Mouse (Mus musculus) neural tube, embryonic 15.5 days (tissue): ENCODE results near the gene Chrna9. TPM values are rescaled to one million over a fixed set of nuclear protein-coding genes. Genes with fewer than 3 reads are reported as not detected.

Experiments used
- ATAC-seq: fragments of 200-750 bp; cut with Nextera tagmentation; 2 replicates; pipeline ENCODE4 v1.8.0; 2017; ENCODE audit warnings: mild to moderate bottlenecking, moderate TSS enrichment, moderate library complexity; ENCODE audit not compliant: low FRiP score
- H3K27ac ChIP-seq: fragments of 300-500 bp; sonication (generic); replicated peaks from 2 replicates; pipeline ENCODE4 v1.5.1; 2015; ENCODE audit warnings: mild to moderate bottlenecking, inconsistent platforms
- H3K27me3 ChIP-seq: fragments of 300-500 bp; sonication (generic); replicated peaks from 2 replicates; pipeline ENCODE4 v1.6.1; 2015; ENCODE audit warnings: inconsistent platforms
- H3K36me3 ChIP-seq: fragments of 300-500 bp; sonication (generic); 2 replicates; pipeline ENCODE4 v1.6.1; 2015; ENCODE audit warnings: inconsistent platforms
- H3K4me1 ChIP-seq: fragments of 300-500 bp; sonication (generic); 2 replicates; pipeline ENCODE4 v1.6.1; 2015; ENCODE audit warnings: inconsistent platforms
- H3K4me2 ChIP-seq: fragments of 300-500 bp; sonication (generic); 2 replicates; pipeline ENCODE4 v1.6.1; 2015; ENCODE audit warnings: inconsistent platforms, mild to moderate bottlenecking, moderate library complexity
- H3K4me3 ChIP-seq: fragments of 300-500 bp; sonication (generic); replicated peaks from 2 replicates; pipeline ENCODE4 v1.5.1; 2015; ENCODE audit warnings: mild to moderate bottlenecking, inconsistent platforms
- H3K9ac ChIP-seq: fragments of 300-500 bp; sonication (generic); replicated peaks from 2 replicates; pipeline ENCODE4 v1.6.1; 2015; ENCODE audit warnings: mild to moderate bottlenecking, inconsistent platforms
- H3K9me3 ChIP-seq: fragments of 300-500 bp; sonication (generic); replicated peaks from 2 replicates; pipeline ENCODE4 v1.6.1; 2016; ENCODE audit warnings: inconsistent platforms
- whole genome bisulfite sequencing: fragments of 180-500 bp; shearing (Covaris S2); methylation state at CpG from one replicate; pipeline ENCODE4 v1.1.7; 2015; ENCODE audit warnings: mixed read lengths; 5-methylcytosine and 5-hydroxymethylcytosine counted together
- polyA plus RNA-seq: library from polyadenylated mRNA; unstranded; fragments of >200 nt; fragmentation: Nextera tagmentation; extraction: Ambion mirVana; gene quantifications from 2 replicates; pipeline ENCODE4 v1.2.1, GENCODE M21; 2015

The Chrna9 gene
- polyA plus RNA-seq, 1 experiment from 2014 or later, result not detected

- Histone ChIP-seq H3K27ac (no peak overlapping the region), H3K27me3 (no peaks in the 10 kb centered on the region), H3K36me3 (no peaks in the 10 kb centered on the region), H3K4me3 (no peak overlapping the region), H3K4me1 (0 out of 2 replicates have a peak, but pooled peaks cover 1% of the 10 kb centered on the region), H3K9ac (no peak overlapping the region), H3K9me3 (no peaks in the 10 kb centered on the region), H3K4me2 (no peak overlapping the region)
- ATAC-seq, result no peak
- WGBS, result 85% methylated on average over 7 of the region's 7 CpGs
These were observed 65.4 kb downstream of the Chrna9 start for GRCm38 (mm10) chr5:66000074-66000473.

- Histone ChIP-seq H3K9ac (no peak overlapping the region), H3K4me1 (no peaks in the 10 kb centered on the region), H3K27me3 (no peaks in the 10 kb centered on the region), H3K9me3 (no peaks in the 10 kb centered on the region), H3K4me2 (no peak overlapping the region), H3K4me3 (no peak overlapping the region), H3K36me3 (no peaks in the 10 kb centered on the region), H3K27ac (no peak overlapping the region)
- 62% methylated on average over 6 of the region's 6 CpGs for WGBS
- ATAC-seq, result no peak
These were observed 65.9 kb downstream of the Chrna9 start for GRCm38 (mm10) chr5:66000567-66001125.

- 79% methylated on average over 5 of the region's 5 CpGs for WGBS
- H3K27ac ChIP-seq, result no peak overlapping the region
- no peak overlapping the region for H3K9ac ChIP-seq
- H3K4me2 ChIP-seq, result no peak overlapping the region
- no peaks in the 10 kb centered on the region for H3K4me1 ChIP-seq
- ATAC-seq, result no peak
- H3K27me3 ChIP-seq, result no peaks in the 10 kb centered on the region
- no peaks in the 10 kb centered on the region for H3K36me3 ChIP-seq
- no peaks in the 10 kb centered on the region for H3K9me3 ChIP-seq
- no peak overlapping the region for H3K4me3 ChIP-seq
These were observed 66.5 kb downstream of the Chrna9 start for GRCm38 (mm10) chr5:66001232-66001631.

- ATAC-seq, result no peak
- Histone ChIP-seq H3K9me3 (no peaks in the 10 kb centered on the region), H3K27me3 (no peaks in the 10 kb centered on the region), H3K9ac (no peak within 1 kb of the TSS), H3K4me1 (no peaks in the 10 kb centered on the region), H3K4me2 (no peak within 1 kb of the TSS), H3K27ac (no peak within 1 kb of the TSS), H3K36me3 (no peaks in the 10 kb centered on the region), H3K4me3 (no peak within 1 kb of the TSS)
- 78% methylated on average over 14 of the region's 14 CpGs for WGBS
These were observed 69.6 kb downstream of the Chrna9 start, which contains the start of gene 9130230L23Rik for GRCm38 (mm10) chr5:66004134-66004925. Gene 9130230L23Rik, minus strand, starts transcription at chr5:66004285.

- Histone ChIP-seq H3K27ac (no peak overlapping the region), H3K4me3 (no peak overlapping the region), H3K36me3 (no peaks in the 10 kb centered on the region), H3K27me3 (no peaks in the 10 kb centered on the region), H3K4me2 (no peak overlapping the region), H3K9me3 (no peaks in the 10 kb centered on the region), H3K9ac (no peak overlapping the region), H3K4me1 (no peaks in the 10 kb centered on the region)
- WGBS, result 50% methylated on average over 16 of the region's 16 CpGs
- ATAC-seq, result no peak
These were observed 70.4 kb downstream of the Chrna9 start for GRCm38 (mm10) chr5:66005041-66005678.

GRCm38 (mm10) chr5:66008245-66008967 is 73.7 kb downstream of the Chrna9 start:
- no peaks in the 10 kb centered on the region for H3K4me1 ChIP-seq
- WGBS, result 89% methylated on average over 15 of the region's 15 CpGs
- H3K9ac ChIP-seq, result no peak overlapping the region
- H3K36me3 ChIP-seq, result no peaks in the 10 kb centered on the region
- no peaks in the 10 kb centered on the region for H3K9me3 ChIP-seq
- H3K27me3 ChIP-seq, result no peaks in the 10 kb centered on the region
- H3K27ac ChIP-seq, result no peak overlapping the region
- H3K4me3 ChIP-seq, result no peak overlapping the region
- no peak overlapping the region for H3K4me2 ChIP-seq
- ATAC-seq, result no peak

- H3K4me2 ChIP-seq, result no peak overlapping the region
- WGBS, result 84% methylated on average over 3 of the region's 3 CpGs
- H3K4me1 ChIP-seq, result no peaks in the 10 kb centered on the region
- H3K9me3 ChIP-seq, result no peaks in the 10 kb centered on the region
- H3K4me3 ChIP-seq, result no peak overlapping the region
- no peaks in the 10 kb centered on the region for H3K36me3 ChIP-seq
- no peaks in the 10 kb centered on the region for H3K27me3 ChIP-seq
- no peak for ATAC-seq
- no peak overlapping the region for H3K27ac ChIP-seq
- no peak overlapping the region for H3K9ac ChIP-seq
These were observed 79.3 kb downstream of the Chrna9 start for GRCm38 (mm10) chr5:66013999-66014398.

- H3K4me1 ChIP-seq, result no peaks in the 10 kb centered on the region
- H3K27ac ChIP-seq, result no peak overlapping the region
- H3K4me3 ChIP-seq, result no peak overlapping the region
- 88% methylated on average over 2 of the region's 2 CpGs for WGBS
- H3K9me3 ChIP-seq, result no peaks in the 10 kb centered on the region
- no peaks in the 10 kb centered on the region for H3K27me3 ChIP-seq
- no peak overlapping the region for H3K9ac ChIP-seq
- H3K4me2 ChIP-seq, result no peak overlapping the region
- ATAC-seq, result no peak
- no peaks in the 10 kb centered on the region for H3K36me3 ChIP-seq
These were observed 79.7 kb downstream of the Chrna9 start for GRCm38 (mm10) chr5:66014437-66014836.

- no peak overlapping the region for H3K4me2 ChIP-seq
- H3K9me3 ChIP-seq, result no peaks in the 10 kb centered on the region
- no peaks in the 10 kb centered on the region for H3K27me3 ChIP-seq
- no peak for ATAC-seq
- 95% methylated on average over 2 of the region's 2 CpGs for WGBS
- no peaks in the 10 kb centered on the region for H3K4me1 ChIP-seq
- H3K9ac ChIP-seq, result no peak overlapping the region
- no peak overlapping the region for H3K27ac ChIP-seq
- no peaks in the 10 kb centered on the region for H3K36me3 ChIP-seq
- H3K4me3 ChIP-seq, result no peak overlapping the region
These were observed 80.8 kb downstream of the Chrna9 start for GRCm38 (mm10) chr5:66015449-66015961.

GRCm38 (mm10) chr5:66026796-66027195 is 92.1 kb downstream of the Chrna9 start:
- ATAC-seq, result no peak
- Histone ChIP-seq H3K4me2 (no peak overlapping the region), H3K9me3 (no peaks in the 10 kb centered on the region; the same call in 1 of the 2 replicates), H3K4me1 (no peaks in the 10 kb centered on the region), H3K27me3 (no peaks in the 10 kb centered on the region), H3K9ac (no peak overlapping the region), H3K4me3 (no peak overlapping the region), H3K27ac (no peak overlapping the region), H3K36me3 (no peaks in the 10 kb centered on the region)
- 97% methylated on average over 31 of the region's 31 CpGs for WGBS
